Mouse (Mus musculus): ENCODE measurements around the gene Olfr78. TPM values are rescaled to one million over a fixed set of nuclear protein-coding genes. Genes with fewer than 3 reads are reported as not detected.

The Olfr78 gene
- not detected for polyA plus RNA-seq (2012; fragmentation: generic; extraction: Trizol)
- long read RNA-seq, experiment 1 = 0 reads
- long read RNA-seq, experiment 2 = 0 reads

DNA sequence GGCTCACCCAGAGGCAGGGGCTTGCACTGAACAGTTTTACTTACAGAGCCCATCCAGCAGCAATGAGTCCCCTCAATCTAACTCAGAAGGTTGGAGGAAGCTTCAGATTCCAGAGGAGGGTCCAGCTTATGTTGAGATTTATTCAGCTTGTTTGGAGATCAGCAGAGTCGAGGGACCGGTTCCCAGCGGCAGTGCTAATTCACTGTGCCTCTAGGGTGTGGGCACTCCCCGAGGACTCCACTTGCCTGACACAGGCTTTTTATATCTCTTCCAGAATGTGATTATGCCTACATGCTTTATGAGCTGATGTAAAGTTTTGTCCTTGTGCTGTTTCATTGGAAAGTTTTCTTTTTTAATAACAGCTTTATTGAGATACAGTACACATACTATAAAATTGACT lies at the start of gene Olfr78, which contains the start of gene Olfr560:
Gene Olfr78, minus strand, starts transcription at position 206 of the 400 bp plus-strand sequence.
Gene Olfr560, minus strand, starts transcription at position 101 of the 400 bp plus-strand sequence.
- Histone ChIP-seq H3ac (ENCODE audit: control insufficient read depth, insufficient read length, low read depth) (no peak within 1 kb of the TSS), H3K4me3 (ENCODE audit: insufficient read depth, poor library complexity, severe bottlenecking) (no peak within 1 kb of the TSS), H3K27me3 (ENCODE audit: control insufficient read depth, insufficient read depth, insufficient read length) (no peaks in the 10 kb centered on the region), H3K79me2 (ENCODE audit: control insufficient read depth, insufficient read depth) (no peaks in the 10 kb centered on the region), H3K79me3 (ENCODE audit: low read depth) (no peaks in the 10 kb centered on the region), H3K36me3 (ENCODE audit: control insufficient read depth, insufficient read depth) (no peaks in the 10 kb centered on the region)
- TF ChIP-seq CTCF (IDR thresholded peaks at IDR 0.05; ENCODE audit: control insufficient read depth, insufficient read depth, insufficient read length) (no peak), MAX (IDR thresholded peaks at IDR 0.05) (no peak), FOSL1 (IDR thresholded peaks at IDR 0.05; ENCODE audit: insufficient read depth, low read length, poor library complexity, severe bottlenecking) (no peak), CEBPB (IDR thresholded peaks at IDR 0.05; ENCODE audit: low read depth) (no peak)

DNA sequence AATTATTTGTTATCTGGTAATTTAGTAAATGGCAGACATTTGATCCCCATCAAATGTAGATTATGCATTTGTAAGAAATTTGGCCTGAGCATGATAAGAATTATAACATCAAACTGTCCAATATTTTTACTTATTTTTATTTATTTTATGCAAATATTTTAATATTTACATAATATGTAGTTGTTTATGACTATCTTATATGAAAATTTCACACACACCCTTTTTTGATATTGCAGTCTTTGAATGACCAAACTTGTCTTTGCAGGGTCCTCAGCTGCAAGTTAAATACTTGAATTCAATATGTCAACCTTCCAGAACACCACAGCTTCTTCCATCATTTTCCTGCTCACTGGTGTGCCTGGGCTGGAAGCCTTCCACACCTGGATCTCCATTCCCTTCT lies 43.9 kb upstream of the Olfr78 start, which contains the start of gene Olfr564:
Gene Olfr564, plus strand, starts transcription at position 301 of the 400 bp plus-strand sequence.
- H3K36me3 ChIP-seq (ENCODE audit: control insufficient read depth, insufficient read depth) = no peaks in the 10 kb centered on the region
- H3K27me3 ChIP-seq (ENCODE audit: control insufficient read depth, insufficient read depth, insufficient read length) = no peaks in the 10 kb centered on the region
- H3K79me3 ChIP-seq (ENCODE audit: low read depth) = no peaks in the 10 kb centered on the region
- H3K79me2 ChIP-seq (ENCODE audit: control insufficient read depth, insufficient read depth) = no peaks in the 10 kb centered on the region
- TF ChIP-seq USF1 (IDR thresholded peaks at IDR 0.05; ENCODE audit: low read depth) (no peak), MYOD1 (IDR thresholded peaks at IDR 0.05; ENCODE audit: control insufficient read depth, insufficient read length, low read depth) (no peak), MAX (IDR thresholded peaks at IDR 0.05) (no peak), FOSL1 (IDR thresholded peaks at IDR 0.05; ENCODE audit: insufficient read depth, low read length, poor library complexity, severe bottlenecking) (no peak), MYOG (IDR thresholded peaks at IDR 0.05; ENCODE audit: control insufficient read depth, extremely low read depth, insufficient read length) (no peak), CEBPB (IDR thresholded peaks at IDR 0.05; ENCODE audit: low read depth) (no peak), CTCF (IDR thresholded peaks at IDR 0.05; ENCODE audit: control insufficient read depth, insufficient read depth, insufficient read length) (no peak)
- H3ac ChIP-seq (ENCODE audit: control insufficient read depth, insufficient read length, low read depth) = no peak within 1 kb of the TSS
- no peak within 1 kb of the TSS for H3K4me3 ChIP-seq (ENCODE audit: insufficient read depth, poor library complexity, severe bottlenecking)

DNA sequence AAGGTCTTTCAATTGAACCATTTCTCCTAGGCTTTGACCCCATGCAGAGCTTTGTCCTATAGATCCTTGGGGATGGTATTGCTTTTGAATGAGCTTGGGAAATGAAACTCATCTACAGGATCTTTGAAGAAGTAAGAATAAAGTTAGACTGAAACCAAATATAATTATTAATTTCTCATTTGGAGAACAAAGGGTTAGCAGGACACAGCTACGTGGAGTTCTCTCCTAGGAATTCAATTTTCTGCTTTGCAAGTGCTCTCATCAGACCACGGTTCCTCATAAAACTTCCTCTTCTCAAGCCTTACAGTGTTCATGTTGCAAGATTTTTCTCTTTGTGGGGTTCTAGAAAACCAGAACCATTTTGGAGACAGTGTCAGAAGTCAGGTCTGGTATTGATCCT lies 11.7 kb upstream of the Olfr78 start, which contains the start of gene Olfr561:
Gene Olfr561, plus strand, starts transcription at position 301 of the 400 bp plus-strand sequence.
- TF ChIP-seq MYOD1 (IDR thresholded peaks at IDR 0.05; ENCODE audit: control insufficient read depth, insufficient read length, low read depth) = no peak
- TF ChIP-seq CTCF (IDR thresholded peaks at IDR 0.05; ENCODE audit: control insufficient read depth, insufficient read depth, insufficient read length) = no peak
- TF ChIP-seq FOSL1 (IDR thresholded peaks at IDR 0.05; ENCODE audit: insufficient read depth, low read length, poor library complexity, severe bottlenecking) = no peak
- TF ChIP-seq MAX (IDR thresholded peaks at IDR 0.05) = no peak
- no peaks in the 10 kb centered on the region for H3K36me3 ChIP-seq (ENCODE audit: control insufficient read depth, insufficient read depth)
- H3K4me3 ChIP-seq (ENCODE audit: insufficient read depth, poor library complexity, severe bottlenecking) = no peak within 1 kb of the TSS
- no peak within 1 kb of the TSS for H3ac ChIP-seq (ENCODE audit: control insufficient read depth, insufficient read length, low read depth)
- H3K27me3 ChIP-seq (ENCODE audit: control insufficient read depth, insufficient read depth, insufficient read length) = no peaks in the 10 kb centered on the region
- H3K79me2 ChIP-seq (ENCODE audit: control insufficient read depth, insufficient read depth) = no peaks in the 10 kb centered on the region
- H3K79me3 ChIP-seq (ENCODE audit: low read depth) = no peaks in the 10 kb centered on the region

DNA sequence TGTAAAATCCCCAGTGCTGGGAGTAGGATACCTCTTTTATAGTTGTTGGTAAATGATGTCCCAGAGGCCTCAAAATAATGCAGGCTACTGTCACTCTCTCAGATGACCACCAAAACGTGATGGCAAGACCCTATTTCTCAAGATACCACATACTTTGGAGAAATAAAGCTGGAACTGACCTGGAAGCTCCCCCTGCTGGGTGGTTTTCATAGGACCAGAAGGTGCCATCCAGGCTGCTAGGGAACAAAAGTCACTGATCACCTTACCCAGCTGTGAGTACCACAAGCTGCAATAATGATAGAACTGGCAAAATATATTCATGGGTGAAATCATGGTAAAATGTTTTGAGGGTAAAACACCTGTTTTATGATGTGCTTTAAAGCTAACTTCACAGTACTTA lies 7.2 kb downstream of the Olfr78 start:
- Histone ChIP-seq H3ac (ENCODE audit: control insufficient read depth, insufficient read length, low read depth) (no peak overlapping the region), H3K36me3 (ENCODE audit: control insufficient read depth, insufficient read depth) (no peaks in the 10 kb centered on the region), H3K27me3 (ENCODE audit: control insufficient read depth, insufficient read depth, insufficient read length) (no peaks in the 10 kb centered on the region), H3K4me3 (ENCODE audit: insufficient read depth, poor library complexity, severe bottlenecking) (no peak overlapping the region), H3K79me3 (ENCODE audit: low read depth) (no peaks in the 10 kb centered on the region), H3K79me2 (ENCODE audit: control insufficient read depth, insufficient read depth) (no peaks in the 10 kb centered on the region)
- TF ChIP-seq CTCF (IDR thresholded peaks at IDR 0.05; ENCODE audit: control insufficient read depth, insufficient read depth, insufficient read length) (no peak), USF1 (IDR thresholded peaks at IDR 0.05; ENCODE audit: low read depth) (no peak), CEBPB (IDR thresholded peaks at IDR 0.05; ENCODE audit: low read depth) (no peak), MAX (IDR thresholded peaks at IDR 0.05) (no peak), MYOG (IDR thresholded peaks at IDR 0.05; ENCODE audit: control insufficient read depth, extremely low read depth, insufficient read length) (no peak), FOSL1 (IDR thresholded peaks at IDR 0.05; ENCODE audit: insufficient read depth, low read length, poor library complexity, severe bottlenecking) (no peak), MYOD1 (IDR thresholded peaks at IDR 0.05; ENCODE audit: control insufficient read depth, insufficient read length, low read depth) (no peak)

DNA sequence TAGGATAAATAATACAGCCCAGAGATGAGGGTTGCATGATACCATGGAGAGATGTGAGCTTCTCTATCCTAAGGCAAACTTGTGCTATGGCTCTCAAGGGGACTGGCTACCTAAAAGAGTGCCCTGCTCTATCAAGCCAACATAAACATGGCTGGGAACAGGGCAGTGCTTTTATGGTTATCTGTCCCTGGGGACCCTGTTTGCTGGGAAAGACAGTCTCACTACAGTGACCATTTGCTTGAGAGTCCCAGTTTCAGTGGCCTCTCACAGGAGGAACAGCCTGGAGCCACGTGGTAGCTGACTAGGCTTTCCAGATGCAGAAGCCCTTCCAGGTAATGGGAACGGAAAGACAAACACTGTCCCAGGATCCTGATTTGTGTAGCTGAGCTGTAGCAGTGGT lies 21.6 kb downstream of the Olfr78 start:
- H3K27me3 ChIP-seq (ENCODE audit: control insufficient read depth, insufficient read depth, insufficient read length) = no peaks in the 10 kb centered on the region
- H3K79me3 ChIP-seq (ENCODE audit: low read depth) = no peaks in the 10 kb centered on the region
- H3ac ChIP-seq (ENCODE audit: control insufficient read depth, insufficient read length, low read depth) = no peak overlapping the region
- no peak overlapping the region for H3K4me3 ChIP-seq (ENCODE audit: insufficient read depth, poor library complexity, severe bottlenecking)
- no peaks in the 10 kb centered on the region for H3K36me3 ChIP-seq (ENCODE audit: control insufficient read depth, insufficient read depth)
- TF ChIP-seq FOSL1 (IDR thresholded peaks at IDR 0.05; ENCODE audit: insufficient read depth, low read length, poor library complexity, severe bottlenecking) = no peak
- TF ChIP-seq MAX (IDR thresholded peaks at IDR 0.05) = no peak
- no peak for TF ChIP-seq USF1 (IDR thresholded peaks at IDR 0.05; ENCODE audit: low read depth)
- no peak for TF ChIP-seq CEBPB (IDR thresholded peaks at IDR 0.05; ENCODE audit: low read depth)
- no peak for TF ChIP-seq MYOG (IDR thresholded peaks at IDR 0.05; ENCODE audit: control insufficient read depth, extremely low read depth, insufficient read length)
- TF ChIP-seq MYOD1 (IDR thresholded peaks at IDR 0.05; ENCODE audit: control insufficient read depth, insufficient read length, low read depth) = no peak
- TF ChIP-seq CTCF (IDR thresholded peaks at IDR 0.05; ENCODE audit: control insufficient read depth, insufficient read depth, insufficient read length) = no peak
- no peaks in the 10 kb centered on the region for H3K79me2 ChIP-seq (ENCODE audit: control insufficient read depth, insufficient read depth)

DNA sequence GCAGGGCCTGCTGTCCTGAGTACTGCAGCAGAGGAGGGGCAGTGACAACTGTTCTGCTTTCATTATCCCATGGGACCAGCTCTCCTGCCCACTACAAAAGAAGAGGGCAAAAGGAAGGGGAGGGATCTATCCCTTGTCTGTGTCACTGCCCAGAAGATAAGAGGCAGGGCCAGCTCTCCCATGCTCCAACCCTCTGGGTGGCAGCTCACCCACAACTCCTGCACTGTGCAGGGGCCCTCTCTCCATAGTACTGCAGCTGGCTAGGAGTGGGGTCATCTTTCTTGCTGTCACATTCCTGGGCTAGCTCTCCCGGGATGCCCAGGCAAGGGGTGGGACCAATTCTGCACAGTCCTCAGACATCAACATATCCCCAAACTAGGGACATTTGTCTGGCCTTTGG lies 25.5 kb downstream of the Olfr78 start:
- no peaks in the 10 kb centered on the region for H3K27me3 ChIP-seq (ENCODE audit: control insufficient read depth, insufficient read depth, insufficient read length)
- no peaks in the 10 kb centered on the region for H3K79me3 ChIP-seq (ENCODE audit: low read depth)
- H3ac ChIP-seq (ENCODE audit: control insufficient read depth, insufficient read length, low read depth) = no peak overlapping the region
- no peak for TF ChIP-seq MYOG (IDR thresholded peaks at IDR 0.05; ENCODE audit: control insufficient read depth, extremely low read depth, insufficient read length)
- TF ChIP-seq CTCF (IDR thresholded peaks at IDR 0.05; ENCODE audit: control insufficient read depth, insufficient read depth, insufficient read length) = no peak
- TF ChIP-seq CEBPB (IDR thresholded peaks at IDR 0.05; ENCODE audit: low read depth) = no peak
- no peak for TF ChIP-seq MYOD1 (IDR thresholded peaks at IDR 0.05; ENCODE audit: control insufficient read depth, insufficient read length, low read depth)
- TF ChIP-seq MAX (IDR thresholded peaks at IDR 0.05) = no peak
- no peak for TF ChIP-seq FOSL1 (IDR thresholded peaks at IDR 0.05; ENCODE audit: insufficient read depth, low read length, poor library complexity, severe bottlenecking)
- no peak for TF ChIP-seq USF1 (IDR thresholded peaks at IDR 0.05; ENCODE audit: low read depth)
- H3K4me3 ChIP-seq (ENCODE audit: insufficient read depth, poor library complexity, severe bottlenecking) = no peak overlapping the region
- H3K36me3 ChIP-seq (ENCODE audit: control insufficient read depth, insufficient read depth) = no peaks in the 10 kb centered on the region
- H3K79me2 ChIP-seq (ENCODE audit: control insufficient read depth, insufficient read depth) = no peaks in the 10 kb centered on the region
